Mouse (Mus musculus) right cerebral cortex, postnatal 25 days (tissue): ENCODE measurements around the gene Brca1.
"Not testable (repeated sequence)": the region's sequence is repeated elsewhere in the genome, so short reads cannot be mapped to it uniquely, and the experiment has no call there.

Experiments used
- DNase-seq: peaks from one replicate; pipeline ENCODE4 v3.0.0; 2022

Brca1 gene

DNA sequence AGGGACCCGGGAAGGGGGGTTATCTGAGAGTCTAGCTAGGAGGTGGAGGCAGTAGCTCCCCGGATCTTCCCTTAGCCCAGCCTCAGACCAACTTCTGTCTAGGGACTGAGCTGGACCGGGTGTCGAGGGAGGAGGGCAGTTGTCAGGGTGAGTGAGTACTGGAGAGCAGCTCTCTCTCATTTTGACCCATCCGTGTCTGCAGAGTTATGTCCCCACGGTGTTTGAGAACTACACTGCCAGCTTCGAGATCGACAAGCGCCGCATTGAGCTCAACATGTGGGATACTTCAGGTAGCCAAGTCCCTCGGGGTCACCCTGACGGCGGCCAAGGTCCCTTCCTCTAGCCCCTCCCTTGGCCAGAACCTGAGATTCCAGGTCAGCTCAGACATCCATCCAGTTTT, 83.0 kb downstream of the Brca1 start:
- no peak for DNase-seq

DNA sequence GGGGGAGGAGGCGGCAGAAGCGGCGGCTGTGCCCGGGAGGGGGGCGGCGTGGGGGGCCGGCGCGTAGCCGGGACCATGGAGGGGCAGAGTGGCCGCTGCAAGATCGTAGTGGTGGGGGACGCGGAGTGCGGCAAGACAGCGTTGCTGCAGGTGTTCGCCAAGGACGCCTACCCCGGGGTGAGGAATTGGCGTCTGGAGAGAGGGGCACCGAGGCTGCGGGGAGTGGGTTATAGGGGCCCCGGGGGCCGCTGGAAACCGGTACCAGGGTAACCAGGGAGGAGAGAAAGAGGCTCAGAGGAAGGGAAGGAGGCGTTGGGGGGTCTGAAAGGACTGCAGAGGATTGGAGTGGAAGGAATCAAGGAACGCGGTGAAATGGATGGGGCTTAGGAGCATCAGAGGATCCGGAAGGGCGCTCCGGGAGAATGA, 83.5 kb downstream of the Brca1 start:
- DNase-seq: no peak

GRCm38 (mm10) chr11:101467477-101468262, 84.1 kb downstream of the Brca1 start:
- peak; percentile 62 for DNase-seq

DNA sequence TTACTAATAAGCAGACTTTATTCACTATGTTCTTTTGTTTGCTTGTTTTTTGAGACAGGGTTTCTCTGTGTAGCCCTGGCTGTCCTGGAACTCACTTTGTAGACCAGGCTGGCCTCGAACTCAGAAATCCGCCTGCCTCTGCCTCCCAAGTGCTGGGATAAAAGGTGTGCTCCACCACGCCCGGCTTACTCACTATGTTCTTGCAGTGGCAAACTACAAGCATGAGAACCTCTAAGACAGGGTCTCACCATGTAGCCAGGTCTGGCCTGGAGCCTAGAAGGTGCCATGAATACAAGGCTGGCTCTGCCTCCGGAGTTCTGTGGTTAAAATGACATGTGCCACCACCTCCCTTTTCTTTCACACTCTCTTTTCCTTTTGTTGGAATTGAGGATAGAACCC, 85.2 kb downstream of the Brca1 start:
- not testable (repeated sequence) for DNase-seq

GRCm38 (mm10) chr11:101465869-101466551, 85.7 kb downstream of the Brca1 start, which contains the start of gene Vat1:
Vat1 (minus strand) TSS chr11:101466230.
- peak; percentile 66 for DNase-seq

DNA sequence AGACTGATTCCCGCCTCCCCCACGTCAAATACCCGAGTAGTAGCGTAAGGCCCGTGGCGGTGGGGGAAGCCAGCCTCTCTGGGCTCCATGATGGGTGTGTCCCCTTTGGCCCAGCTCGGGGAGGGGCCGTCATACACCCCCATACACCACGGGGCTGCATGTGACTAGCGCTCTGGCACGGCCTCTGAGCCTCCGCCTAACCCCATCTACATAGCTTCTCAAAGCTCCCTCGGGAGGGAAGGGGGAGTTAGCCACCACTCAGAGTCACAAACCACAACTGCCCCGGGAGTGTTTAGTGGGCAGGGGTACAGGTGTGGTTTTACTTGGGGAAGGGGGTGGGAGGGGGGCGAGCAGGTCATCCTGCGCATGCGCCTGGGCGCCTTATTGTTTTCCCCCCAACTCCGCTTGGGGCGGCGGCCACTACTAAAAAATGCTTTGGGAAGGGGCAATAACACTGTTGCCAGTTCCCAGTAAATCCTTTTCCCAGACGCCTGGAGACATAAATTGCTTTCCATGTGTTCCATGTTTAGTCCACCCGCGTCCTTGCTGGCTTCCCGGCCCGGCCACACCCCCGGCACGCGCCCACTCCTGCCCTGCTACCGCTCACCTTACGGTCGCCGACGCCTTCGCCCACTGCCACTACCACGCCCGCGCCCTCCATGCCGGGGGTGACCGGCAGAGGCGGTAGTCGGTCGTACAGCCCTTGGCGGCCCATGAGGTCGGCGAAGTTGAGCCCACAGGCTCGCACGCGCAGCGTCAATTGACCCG, 86.5 kb downstream of the Brca1 start:
- DNase-seq: no peak

DNA sequence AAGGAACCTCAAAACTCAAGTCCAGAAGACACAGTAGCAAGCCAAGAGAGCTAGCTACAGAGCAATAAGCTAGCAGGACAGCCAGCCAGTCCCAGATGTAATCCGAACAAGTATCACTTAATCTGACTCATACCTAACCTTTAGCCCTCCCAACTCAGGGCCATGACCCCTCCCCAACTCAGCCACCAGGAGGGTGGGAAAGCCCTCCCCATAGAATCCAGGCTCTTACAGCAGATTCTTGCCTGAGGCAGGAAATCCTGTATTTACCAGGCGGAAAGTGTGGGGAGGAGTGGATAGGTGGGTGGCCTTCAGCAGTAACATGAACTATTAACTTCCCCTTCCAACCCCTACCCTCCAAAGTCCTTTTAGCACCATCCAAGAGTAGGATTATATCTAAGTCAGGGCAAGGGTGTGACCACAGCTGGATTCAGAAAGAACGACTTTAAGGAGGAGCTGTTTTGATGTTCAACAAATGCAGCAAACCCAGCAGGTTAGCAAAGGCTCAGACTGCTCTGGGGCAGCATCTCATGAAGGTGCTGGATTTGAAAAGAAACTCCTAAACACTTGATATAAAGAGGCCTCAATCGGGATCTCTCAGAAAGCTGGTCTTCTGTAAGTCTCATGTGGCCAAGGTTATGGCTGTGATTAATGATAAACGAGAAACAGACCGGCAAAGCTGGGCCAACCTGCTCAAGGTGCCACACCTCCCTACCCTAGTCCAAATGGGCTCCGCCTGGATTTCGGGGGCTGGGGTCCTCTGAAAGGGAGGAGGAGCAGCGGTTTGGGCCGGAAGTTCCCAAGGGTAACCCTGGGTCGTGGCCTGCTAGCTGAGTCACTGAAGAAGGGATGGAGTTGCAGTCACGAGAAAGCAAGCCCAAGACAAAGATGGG, 87.3 kb downstream of the Brca1 start, which contains the start of gene Rnd2:
Gene Rnd2 (plus strand): TSS at position 789 of the 890 bp plus-strand sequence.
- DNase-seq: no peak

GRCm38 (mm10) chr11:101462583-101463440, 88.9 kb downstream of the Brca1 start:
- no peak for DNase-seq

GRCm38 (mm10) chr11:101462141-101462540, 89.6 kb downstream of the Brca1 start:
- DNase-seq: no peak

DNA sequence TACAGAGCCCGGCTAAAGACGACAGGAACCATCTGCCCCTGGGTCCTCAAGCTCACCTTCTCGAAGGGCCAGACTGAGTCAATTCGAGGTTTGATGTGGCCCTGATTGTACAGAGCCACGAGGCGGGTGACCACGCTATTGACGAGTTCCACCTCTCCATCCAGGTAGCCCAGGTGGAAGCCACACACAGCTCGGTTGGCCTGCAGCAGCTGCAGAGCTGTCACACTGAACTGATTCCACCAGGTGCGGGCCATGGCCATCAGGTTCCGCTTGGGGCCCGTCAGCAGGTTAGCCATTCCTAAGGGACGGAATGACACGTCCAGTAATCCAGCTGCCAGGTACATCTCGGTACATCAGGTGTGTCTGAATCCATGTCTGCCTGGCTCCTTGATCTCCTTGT, 91.4 kb downstream of the Brca1 start:
- DNase-seq: no peak

GRCm38 (mm10) chr11:101459716-101460115, 92.0 kb downstream of the Brca1 start:
- no peak for DNase-seq

DNA sequence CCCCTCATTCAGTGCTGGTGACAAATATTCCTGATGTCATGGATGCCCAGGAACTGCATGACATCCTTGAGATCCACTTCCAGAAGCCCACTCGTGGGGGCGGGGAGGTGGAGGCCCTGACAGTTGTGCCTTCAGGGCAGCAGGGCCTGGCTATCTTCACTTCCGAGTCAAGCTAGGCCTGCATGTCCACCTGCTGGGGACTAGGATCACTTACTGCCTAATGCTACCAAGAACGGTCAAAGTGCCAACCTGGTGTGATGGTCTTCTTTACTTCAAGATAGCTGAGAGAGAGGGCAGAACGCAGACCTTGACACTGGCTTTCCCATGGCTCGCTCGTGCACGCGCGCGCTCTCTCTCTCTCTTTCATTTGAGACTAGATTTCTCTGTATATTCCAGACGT, 93.5 kb downstream of the Brca1 start:
- no peak for DNase-seq

DNA sequence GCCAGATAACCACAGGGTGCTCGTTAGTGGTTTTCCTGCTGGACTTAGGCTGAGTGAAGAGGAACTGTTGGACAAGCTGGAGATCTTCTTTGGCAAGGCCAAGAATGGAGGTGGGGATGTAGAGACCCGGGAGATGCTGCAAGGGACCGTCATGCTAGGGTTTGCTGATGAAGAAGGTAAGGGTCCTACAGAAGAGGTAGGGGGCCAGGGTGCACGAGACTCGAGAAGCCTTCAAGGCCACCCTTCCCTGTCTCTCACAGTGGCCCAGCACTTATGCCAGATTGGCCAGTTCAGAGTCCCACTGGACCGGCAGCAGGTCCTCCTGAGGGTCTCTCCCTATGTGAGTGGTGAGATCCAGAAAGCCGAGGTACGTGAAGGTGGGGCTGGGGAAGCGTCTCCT, 94.1 kb downstream of the Brca1 start:
- no peak for DNase-seq

DNA sequence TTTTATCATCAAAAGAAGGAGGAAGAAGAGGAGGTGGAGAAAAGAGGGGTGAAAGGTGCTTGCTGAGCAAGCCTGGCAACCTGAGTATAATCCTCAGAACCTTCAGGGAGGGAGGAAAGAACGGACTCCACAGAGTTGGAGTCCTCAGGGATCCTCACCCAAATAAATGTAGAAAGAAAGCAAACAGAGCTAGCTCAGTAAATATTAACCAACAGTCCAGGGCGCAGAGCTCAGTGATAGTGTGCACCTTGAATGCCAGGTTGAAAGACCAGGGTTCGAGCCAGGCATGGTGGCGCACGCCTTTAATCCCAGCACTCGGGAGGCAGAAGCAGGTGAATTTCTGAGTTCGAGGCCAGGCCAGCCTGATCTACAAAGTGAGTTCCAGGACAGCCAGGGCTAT, 96.1 kb downstream of the Brca1 start:
- DNase-seq: no peak

- no peak for DNase-seq
Observed at GRCm38 (mm10) chr11:101454702-101455101, 97.1 kb downstream of the Brca1 start.

- no peak for DNase-seq
Observed at GRCm38 (mm10) chr11:101452093-101452774, 99.5 kb downstream of the Brca1 start.

DNA sequence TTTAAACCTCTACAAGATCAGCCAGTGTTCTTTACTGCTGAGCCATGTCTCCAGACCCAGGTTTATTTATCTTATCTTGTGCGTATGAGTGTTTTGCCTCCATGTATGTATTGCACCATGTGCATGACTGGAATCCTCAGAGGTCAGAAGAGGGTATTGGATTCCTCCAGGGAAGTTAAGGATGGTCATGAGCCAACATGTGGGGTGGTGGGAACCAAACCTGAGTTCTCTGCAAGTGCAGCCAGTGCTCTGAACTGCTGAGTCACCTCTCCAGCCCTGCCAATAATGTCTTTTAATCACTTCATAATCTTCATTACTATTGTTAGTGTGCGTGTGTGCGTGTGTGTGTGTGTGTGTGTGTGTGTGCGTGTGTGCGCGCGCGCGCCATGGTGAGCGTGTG, 100.2 kb downstream of the Brca1 start:
- DNase-seq: no peak

DNA sequence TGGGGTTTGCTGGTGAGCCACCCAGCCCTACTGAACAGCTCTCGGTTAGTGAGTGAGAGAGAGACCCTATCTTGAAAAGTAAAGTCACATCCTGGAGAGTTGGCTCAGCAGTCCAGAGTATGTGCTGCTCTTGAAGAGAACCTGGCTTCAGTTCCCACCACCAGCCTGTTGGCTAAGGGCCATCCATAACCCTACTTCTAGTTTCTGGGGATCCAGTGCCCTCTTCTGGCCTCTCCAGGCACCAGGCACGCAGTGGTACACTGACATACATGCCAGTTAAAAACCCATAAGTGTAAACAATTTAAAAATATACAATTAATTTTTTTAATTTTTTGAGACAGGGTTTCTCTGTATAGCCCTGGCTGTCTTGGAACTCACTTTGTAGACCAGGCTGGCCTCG, 101.4 kb downstream of the Brca1 start:
- no peak for DNase-seq

GRCm38 (mm10) chr11:101449596-101449995, 102.2 kb downstream of the Brca1 start:
- not testable (repeated sequence) for DNase-seq

DNA sequence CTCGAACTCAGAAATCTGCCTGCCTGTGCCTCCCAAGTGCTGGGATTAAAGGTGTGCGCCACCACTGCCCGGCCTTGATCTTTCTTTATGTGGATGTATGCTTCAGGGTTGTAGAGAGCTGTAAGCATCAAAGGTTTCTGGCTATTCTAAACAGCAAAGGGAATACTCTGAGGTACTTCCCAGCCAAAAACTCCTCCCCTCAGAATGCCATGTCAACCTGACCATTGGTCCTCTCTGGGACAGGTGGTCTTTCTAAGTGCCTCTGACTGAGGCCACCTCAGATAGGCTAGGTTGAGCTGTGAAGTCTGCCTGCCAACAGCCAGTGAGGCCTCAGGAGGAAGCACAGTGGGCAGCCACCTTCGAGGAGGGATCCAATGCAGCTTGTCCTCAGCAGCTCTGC, 102.9 kb downstream of the Brca1 start:
- no peak for DNase-seq

DNA sequence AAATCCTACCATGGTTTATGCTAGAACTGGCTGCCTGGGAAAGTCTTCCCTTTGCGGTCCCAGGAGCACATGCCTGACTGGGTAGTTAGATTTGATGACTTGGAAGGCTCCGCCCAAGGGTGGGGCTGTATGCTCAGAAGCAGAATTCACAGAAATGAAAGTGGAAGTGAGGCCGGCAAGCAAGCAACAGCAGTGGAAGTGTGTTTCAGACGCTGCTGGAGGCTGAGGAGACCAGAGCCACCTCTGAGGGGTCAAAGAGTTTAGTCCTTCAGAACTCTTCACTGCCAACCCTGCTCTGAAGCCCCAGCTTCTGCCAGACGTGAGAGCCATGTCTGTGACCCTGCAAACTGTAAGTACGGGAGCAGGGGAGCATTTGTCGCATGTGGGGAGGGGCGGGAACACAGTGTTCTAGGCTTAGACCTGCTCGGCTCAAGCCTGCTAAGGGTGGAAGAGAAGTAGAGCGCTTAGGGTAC, 103.4 kb downstream of the Brca1 start, which contains the start of gene Ifi35:
Gene Ifi35 (plus strand): TSS at position 134 of the 473 bp plus-strand sequence.
- no peak for DNase-seq
